ENCODE assay signal across 8 mouse cellular contexts in the genomic region with DNA sequence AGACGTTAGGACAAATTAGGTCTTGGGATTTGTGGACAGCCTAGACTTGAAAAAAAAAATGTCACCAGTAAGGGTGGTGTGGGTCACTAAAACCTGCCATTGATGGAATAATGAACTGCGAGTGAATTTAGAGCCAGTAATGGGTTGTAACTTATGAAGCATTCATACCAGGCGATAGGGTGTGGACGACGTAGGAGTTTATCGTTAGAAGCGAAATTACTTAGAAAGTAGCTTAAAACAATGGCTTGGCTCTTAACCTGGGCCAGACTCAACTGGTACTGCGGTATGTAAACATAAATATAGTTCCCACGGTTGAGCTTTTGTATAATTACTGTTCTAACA. TPM values are rescaled to one million over a fixed set of nuclear protein-coding genes. Genes with fewer than 3 reads are reported as not detected.
DNase-seq lines count a peak whose midpoint lies in the region; ATAC-seq and TF ChIP-seq lines count a peak whose summit lies in the region.

No protein-coding gene starts in this region.

- peak; percentile 5 for ATAC-seq in kidney, embryonic 15.5 days (replicated peaks; ENCODE audit: low FRiP score)
- no peak for ATAC-seq in hindbrain, postnatal 0 days
- no peak for ATAC-seq in midbrain, embryonic 15.5 days (replicated peaks)

- no peaks in the 10 kb centered on the region for H3K9me3 ChIP-seq in kidney, embryonic 15.5 days (replicated peaks)
- H3K9me3 ChIP-seq in hindbrain, postnatal 0 days (ENCODE audit: low read length), result no peaks in the 10 kb centered on the region
- H3K9me3 ChIP-seq in midbrain, embryonic 15.5 days, result no peaks in the 10 kb centered on the region

- H3K9ac ChIP-seq in kidney, embryonic 15.5 days, result peak overlapping the region; percentile 40
- peak overlapping the region; percentile 49 for H3K9ac ChIP-seq in hindbrain, postnatal 0 days (replicated peaks; ENCODE audit: low read length)
- peak overlapping the region; percentile 56 for H3K9ac ChIP-seq in midbrain, embryonic 15.5 days

- DNase-seq in kidney, postnatal 14 days, result no peak
- no peak for DNase-seq in hindbrain, postnatal 0 days (ENCODE audit: low spot score)
- DNase-seq in frontal cortex, adult 2 months (ENCODE audit: extremely low spot score in 1 of 2, low spot score in 1 of 2), result no peak
- no peak for DNase-seq in cerebellum, postnatal 36 days
- no peak for DNase-seq in cerebellum, adult 18-20 months

- no peak for TF ChIP-seq CTCF in cortical plate, adult 2 months (IDR thresholded peaks at IDR 0.05; ENCODE audit: extremely low read depth, insufficient read depth, low read length)
- TF ChIP-seq CTCF in hindbrain, postnatal 0 days (IDR thresholded peaks at IDR 0.05; ENCODE audit: low read depth), result no peak

- 8% methylated on average over 9 of the region's 9 CpGs for WGBS in kidney, embryonic 15.5 days
- WGBS in hindbrain, postnatal 0 days, result 7% methylated on average over 9 of the region's 9 CpGs
- 8% methylated on average over 9 of the region's 9 CpGs for WGBS in midbrain, embryonic 15.5 days

- H3K27ac ChIP-seq in kidney, embryonic 15.5 days, result peak overlapping the region; percentile 96
- H3K27ac ChIP-seq in cortical plate, adult 2 months (ENCODE audit: insufficient read depth, low read length), result no peak overlapping the region
- H3K27ac ChIP-seq in hindbrain, postnatal 0 days, result peak overlapping the region; percentile 89
- peak overlapping the region; percentile 96 for H3K27ac ChIP-seq in midbrain, embryonic 15.5 days

- peak overlapping the region; percentile 68 for H3K4me2 ChIP-seq in kidney, embryonic 15.5 days
- peak overlapping the region; percentile 82 for H3K4me2 ChIP-seq in hindbrain, postnatal 0 days (ENCODE audit: low read depth, low read length)
- H3K4me2 ChIP-seq in midbrain, embryonic 15.5 days, result peak overlapping the region; percentile 87

- no peaks in the 10 kb centered on the region for H3K27me3 ChIP-seq in kidney, embryonic 15.5 days
- H3K27me3 ChIP-seq in hindbrain, postnatal 0 days (ENCODE audit: insufficient read depth, low read length), result no peaks in the 10 kb centered on the region
- no peaks in the 10 kb centered on the region for H3K27me3 ChIP-seq in midbrain, embryonic 15.5 days (replicated peaks)

- H3K4me3 ChIP-seq in kidney, embryonic 15.5 days (replicated peaks), result peak overlapping the region; percentile 60
- peak overlapping the region; percentile 92 for H3K4me3 ChIP-seq in cortical plate, adult 2 months (ENCODE audit: insufficient read depth, low read length)
- peak overlapping the region; percentile 61 for H3K4me3 ChIP-seq in hindbrain, postnatal 0 days (ENCODE audit: low read length)
- H3K4me3 ChIP-seq in midbrain, embryonic 15.5 days, result peak overlapping the region; percentile 60

- TF ChIP-seq POLR2A in cortical plate, adult 2 months (IDR thresholded peaks at IDR 0.05; ENCODE audit: extremely low read depth, insufficient read depth, low read length), result no peak

- peaks cover 4% of the 10 kb centered on the region; the same call in 1 of the 2 replicates for H3K36me3 ChIP-seq in kidney, embryonic 15.5 days
- H3K36me3 ChIP-seq in hindbrain, postnatal 0 days (ENCODE audit: insufficient read depth, low read length), result no peaks in the 10 kb centered on the region
- H3K36me3 ChIP-seq in midbrain, embryonic 15.5 days (replicated peaks), result no peaks in the 10 kb centered on the region

- peaks cover 14% of the 10 kb centered on the region for H3K4me1 ChIP-seq in kidney, embryonic 15.5 days
- peaks cover 2% of the 10 kb centered on the region for H3K4me1 ChIP-seq in cortical plate, adult 2 months (ENCODE audit: control insufficient read depth, insufficient read depth, low read length)
- H3K4me1 ChIP-seq in hindbrain, postnatal 0 days (ENCODE audit: insufficient read depth, low read length), result peaks cover 6% of the 10 kb centered on the region; the same call in 1 of the 2 replicates
- peaks cover 23% of the 10 kb centered on the region for H3K4me1 ChIP-seq in midbrain, embryonic 15.5 days

RNA-seq across cellular contexts. Expression of a gene that starts 0.3 kb away (rescaled TPM):
- polyA plus RNA-seq in kidney, embryonic 15.5 days (2015; fragmentation: Nextera tagmentation; extraction: Ambion mirVana), result 32.1 and 34.2 TPM in 2 replicates
- 31.2 and 33.5 TPM in 2 replicates for polyA plus RNA-seq in cortical plate, adult 2 months (2012; rRNA removed)
- 13.5 and 49.9 TPM in 2 replicates for total RNA-seq in hindbrain, postnatal 0 days (2014; rRNA removed)
- 33.5 and 34.0 TPM in 2 replicates for polyA plus RNA-seq in hindbrain, postnatal 0 days (2015; fragmentation: Nextera tagmentation; extraction: Ambion mirVana)
- polyA plus RNA-seq in midbrain, embryonic 15.5 days (2015; fragmentation: Nextera tagmentation; extraction: Ambion mirVana), result 32.2 and 38.5 TPM in 2 replicates
- 32.6 and 33.4 TPM in 2 replicates for polyA plus RNA-seq in frontal cortex, adult 2 months (2012; rRNA removed)

RNA-seq across cellular contexts. Expression of a gene that starts 21.6 kb away (rescaled TPM):
- 19.8 and 24.0 TPM in 2 replicates for polyA plus RNA-seq in kidney, embryonic 15.5 days (2015; fragmentation: Nextera tagmentation; extraction: Ambion mirVana)
- 12.9 and 13.2 TPM in 2 replicates for polyA plus RNA-seq in cortical plate, adult 2 months (2012; rRNA removed)
- total RNA-seq in hindbrain, postnatal 0 days (2014; rRNA removed), result 6.4 and 11.8 TPM in 2 replicates
- polyA plus RNA-seq in hindbrain, postnatal 0 days (2015; fragmentation: Nextera tagmentation; extraction: Ambion mirVana), result 10.1 and 12.5 TPM in 2 replicates
- polyA plus RNA-seq in midbrain, embryonic 15.5 days (2015; fragmentation: Nextera tagmentation; extraction: Ambion mirVana), result 26.2 and 27.1 TPM in 2 replicates
- 13.9 and 14.1 TPM in 2 replicates for polyA plus RNA-seq in frontal cortex, adult 2 months (2012; rRNA removed)

RNA-seq across cellular contexts. Expression of a gene that starts 22.2 kb away (rescaled TPM):
- 19.9 and 21.5 TPM in 2 replicates for polyA plus RNA-seq in kidney, embryonic 15.5 days (2015; fragmentation: Nextera tagmentation; extraction: Ambion mirVana)
- polyA plus RNA-seq in cortical plate, adult 2 months (2012; rRNA removed), result 103 and 105 TPM in 2 replicates
- 20.9 and 43.9 TPM in 2 replicates for total RNA-seq in hindbrain, postnatal 0 days (2014; rRNA removed)
- 9.8 and 11.0 TPM in 2 replicates for polyA plus RNA-seq in hindbrain, postnatal 0 days (2015; fragmentation: Nextera tagmentation; extraction: Ambion mirVana)
- polyA plus RNA-seq in midbrain, embryonic 15.5 days (2015; fragmentation: Nextera tagmentation; extraction: Ambion mirVana), result 18.6 and 20.0 TPM in 2 replicates
- 109 and 118 TPM in 2 replicates for polyA plus RNA-seq in frontal cortex, adult 2 months (2012; rRNA removed)

RNA-seq across cellular contexts. Expression of a gene that starts 47.2 kb away (rescaled TPM):
- polyA plus RNA-seq in kidney, embryonic 15.5 days (2015; fragmentation: Nextera tagmentation; extraction: Ambion mirVana), result 5.3 and 5.4 TPM in 2 replicates
- polyA plus RNA-seq in cortical plate, adult 2 months (2012; rRNA removed), result 40.8 and 41.1 TPM in 2 replicates
- total RNA-seq in hindbrain, postnatal 0 days (2014; rRNA removed), result 24.8 and 27.1 TPM in 2 replicates
- 9.0 and 10.1 TPM in 2 replicates for polyA plus RNA-seq in hindbrain, postnatal 0 days (2015; fragmentation: Nextera tagmentation; extraction: Ambion mirVana)
- 8.7 and 11.9 TPM in 2 replicates for polyA plus RNA-seq in midbrain, embryonic 15.5 days (2015; fragmentation: Nextera tagmentation; extraction: Ambion mirVana)
- 43.9 and 45.1 TPM in 2 replicates for polyA plus RNA-seq in frontal cortex, adult 2 months (2012; rRNA removed)
